Mouse (Mus musculus) lung, postnatal 0 days (tissue): Measurements from ENCODE around the gene Cacna1s. TPM values are rescaled to one million over a fixed set of nuclear protein-coding genes. Genes with fewer than 3 reads are reported as not detected.

ENCODE experiments used
- ATAC-seq: fragments of 200-750 bp; cut with Nextera tagmentation; 2 replicates; pipeline ENCODE4 v1.8.0; 2017; ENCODE audit warnings: moderate library complexity
- DNase-seq: peaks from one replicate; pipeline ENCODE4 v3.0.0-alpha.2; 2016; ENCODE audit warnings: low spot score
- H3K27ac ChIP-seq: fragments of 300-500 bp; sonication (generic); 2 replicates; pipeline ENCODE4 v1.5.1; 2014; ENCODE audit warnings: antibody characterized with exemption, mild to moderate bottlenecking, low read length, mixed read lengths
- H3K27me3 ChIP-seq: fragments of 300-500 bp; sonication (generic); replicated peaks from 2 replicates; pipeline ENCODE4 v1.6.1; 2014; ENCODE audit warnings: low read length, mixed read lengths; ENCODE audit not compliant: insufficient read depth
- H3K36me3 ChIP-seq: fragments of 300-500 bp; sonication (generic); 2 replicates; pipeline ENCODE4 v1.6.1; 2014; ENCODE audit warnings: low read length, mixed read lengths; ENCODE audit not compliant: insufficient read depth
- H3K4me1 ChIP-seq: fragments of 300-500 bp; sonication (generic); 2 replicates; pipeline ENCODE4 v1.6.1; 2014; ENCODE audit warnings: antibody characterized with exemption, low read depth, low read length, mixed read lengths; ENCODE audit not compliant: insufficient read depth
- H3K4me2 ChIP-seq: fragments of 300-500 bp; sonication (generic); replicated peaks from 2 replicates; pipeline ENCODE4 v1.6.1; 2014; ENCODE audit warnings: low read depth, mild to moderate bottlenecking, low read length, moderate library complexity, mixed read lengths
- H3K4me3 ChIP-seq: fragments of 300-500 bp; sonication (generic); 2 replicates; pipeline ENCODE4 v1.5.1; 2014; ENCODE audit warnings: low read depth, low read length
- H3K9ac ChIP-seq: fragments of 300-500 bp; sonication (generic); replicated peaks from 2 replicates; pipeline ENCODE4 v1.6.1; 2014; ENCODE audit warnings: low read depth, mild to moderate bottlenecking
- H3K9me3 ChIP-seq: fragments of 300-500 bp; sonication (generic); 2 replicates; pipeline ENCODE4 v1.6.1; 2016; ENCODE audit warnings: low read length, mixed read lengths
- CTCF ChIP-seq: IDR thresholded peaks from 2 replicates; pipeline ENCODE4 v1.5.1; 2016; ENCODE audit warnings: antibody characterized with exemption, mild to moderate bottlenecking
- EP300 ChIP-seq: IDR thresholded peaks from 2 replicates; pipeline ENCODE4 v1.6.1; 2016; ENCODE audit warnings: antibody characterized with exemption, mild to moderate bottlenecking, control low read depth
- WGBS: fragments of 180-500 bp; shearing (Covaris S2); extraction: QIAGEN DNeasy Blood & Tissue Kit; methylation state at CpG from one replicate; pipeline ENCODE4 v1.1.7; 2014; 5-methylcytosine and 5-hydroxymethylcytosine counted together
- polyA plus RNA-seq: library from polyadenylated mRNA; unstranded; fragments of >200 nt; fragmentation: Nextera tagmentation; extraction: Ambion mirVana; gene quantifications from 2 replicates; pipeline ENCODE4 v1.2.1, GENCODE M21; 2015

The Cacna1s gene
- polyA plus RNA-seq, 1 experiment from 2014 or later: 1.6 TPM

GRCm38 (mm10) chr1:136135046-136135445 is 82.5 kb downstream of the Cacna1s start:
- Histone ChIP-seq H3K27me3 (peaks cover 7% of the 10 kb centered on the region; the same call in 1 of the 2 replicates), H3K9ac (no peak overlapping the region), H3K4me2 (no peak overlapping the region), H3K9me3 (no peaks in the 10 kb centered on the region), H3K36me3 (no peaks in the 10 kb centered on the region), H3K27ac (no peak overlapping the region), H3K4me3 (no peak overlapping the region), H3K4me1 (peaks cover 29% of the 10 kb centered on the region; the same call in 1 of the 2 replicates)
- DNase-seq (peak; percentile 93), ATAC-seq (peak; percentile 55)
- TF ChIP-seq EP300 (0 out of 2 replicates have a peak, but pooled peaks have one; percentile 14), CTCF (peak; percentile 31)
- 6% methylated on average over 1 of the region's 1 CpGs for WGBS

- no peak for ATAC-seq
- H3K9ac ChIP-seq: no peak overlapping the region
- DNase-seq: no peak
- peaks cover 29% of the 10 kb centered on the region; the same call in 1 of the 2 replicates for H3K4me1 ChIP-seq
- no peak overlapping the region for H3K27ac ChIP-seq
- H3K36me3 ChIP-seq: no peaks in the 10 kb centered on the region
- H3K27me3 ChIP-seq: peaks cover 7% of the 10 kb centered on the region; the same call in 1 of the 2 replicates
- 74% methylated on average over 6 of the region's 6 CpGs for WGBS
- H3K9me3 ChIP-seq: no peaks in the 10 kb centered on the region
- no peak for TF ChIP-seq CTCF
- no peak for TF ChIP-seq EP300
- no peak overlapping the region for H3K4me3 ChIP-seq
- H3K4me2 ChIP-seq: no peak overlapping the region
These were observed 83.4 kb downstream of the Cacna1s start for GRCm38 (mm10) chr1:136135777-136136444.

GRCm38 (mm10) chr1:136136547-136136946 is 84.0 kb downstream of the Cacna1s start:
- Histone ChIP-seq H3K27ac (no peak overlapping the region), H3K36me3 (no peaks in the 10 kb centered on the region), H3K9ac (no peak overlapping the region), H3K4me3 (no peak overlapping the region), H3K9me3 (no peaks in the 10 kb centered on the region), H3K4me2 (no peak overlapping the region), H3K4me1 (peaks cover 29% of the 10 kb centered on the region; the same call in 1 of the 2 replicates), H3K27me3 (peaks cover 7% of the 10 kb centered on the region; the same call in 1 of the 2 replicates)
- TF ChIP-seq EP300 (no peak), CTCF (no peak)
- DNase-seq (no peak), ATAC-seq (peak; percentile 37; the same call in 1 of the 2 replicates)
- 48% methylated on average over 4 of the region's 4 CpGs for WGBS

- 35% methylated on average over 7 of the region's 7 CpGs for WGBS
- H3K4me2 ChIP-seq: no peak overlapping the region
- ATAC-seq: no peak
These were observed 84.6 kb downstream of the Cacna1s start for GRCm38 (mm10) chr1:136137071-136137531.

GRCm38 (mm10) chr1:136137575-136137974 is 85.0 kb downstream of the Cacna1s start:
- no peak for TF ChIP-seq EP300
- no peak for TF ChIP-seq CTCF
- WGBS: 4% methylated on average over 4 of the region's 4 CpGs
- Histone ChIP-seq H3K4me2 (no peak overlapping the region), H3K9me3 (no peaks in the 10 kb centered on the region), H3K27me3 (peaks cover 4% of the 10 kb centered on the region; the same call in 1 of the 2 replicates), H3K4me3 (no peak overlapping the region), H3K4me1 (peaks cover 32% of the 10 kb centered on the region; the same call in 1 of the 2 replicates), H3K36me3 (no peaks in the 10 kb centered on the region), H3K9ac (no peak overlapping the region), H3K27ac (no peak overlapping the region)
- ATAC-seq: no peak
- DNase-seq: peak; percentile 55

More at GRCm38 (mm10) chr1:136137071-136137531, 84.6 kb downstream of the Cacna1s start:
- peak; percentile 49 for DNase-seq
- peaks cover 29% of the 10 kb centered on the region; the same call in 1 of the 2 replicates for H3K4me1 ChIP-seq
- H3K9ac ChIP-seq: no peak overlapping the region
- no peak overlapping the region for H3K4me3 ChIP-seq
- no peaks in the 10 kb centered on the region for H3K9me3 ChIP-seq
- H3K27me3 ChIP-seq: peaks cover 7% of the 10 kb centered on the region; the same call in 1 of the 2 replicates
- no peak overlapping the region for H3K27ac ChIP-seq
- no peaks in the 10 kb centered on the region for H3K36me3 ChIP-seq
- TF ChIP-seq EP300: no peak
- no peak for TF ChIP-seq CTCF

- no peak for TF ChIP-seq EP300
- TF ChIP-seq CTCF: no peak
- H3K9ac ChIP-seq: no peak overlapping the region
- no peak overlapping the region for H3K4me3 ChIP-seq
- H3K9me3 ChIP-seq: no peaks in the 10 kb centered on the region
- DNase-seq (no peak), ATAC-seq (no peak)
- H3K27ac ChIP-seq: no peak overlapping the region
- no peak overlapping the region for H3K4me2 ChIP-seq
- H3K4me1 ChIP-seq: peaks cover 29% of the 10 kb centered on the region; the same call in 1 of the 2 replicates
- H3K27me3 ChIP-seq: no peaks in the 10 kb centered on the region
- WGBS: 34% methylated on average over 10 of the region's 10 CpGs
- no peaks in the 10 kb centered on the region for H3K36me3 ChIP-seq
These were observed 85.8 kb downstream of the Cacna1s start for GRCm38 (mm10) chr1:136138191-136138830.
